Mouse (Mus musculus) A20 (cell line): ENCODE data around the gene Oip5.
A peak's percentile ranks its signal among the peaks of the same experiment; 100 is the strongest.
"Not testable (repeated sequence)": the region's sequence is repeated elsewhere in the genome, so short reads cannot be mapped to it uniquely, and the experiment has no call there.

Experiments used
- DNase-seq: peaks from one replicate; pipeline ENCODE4 v3.0.0-alpha.2; 2011; ENCODE audit warnings: low read depth, low spot score

Gene Oip5

DNA sequence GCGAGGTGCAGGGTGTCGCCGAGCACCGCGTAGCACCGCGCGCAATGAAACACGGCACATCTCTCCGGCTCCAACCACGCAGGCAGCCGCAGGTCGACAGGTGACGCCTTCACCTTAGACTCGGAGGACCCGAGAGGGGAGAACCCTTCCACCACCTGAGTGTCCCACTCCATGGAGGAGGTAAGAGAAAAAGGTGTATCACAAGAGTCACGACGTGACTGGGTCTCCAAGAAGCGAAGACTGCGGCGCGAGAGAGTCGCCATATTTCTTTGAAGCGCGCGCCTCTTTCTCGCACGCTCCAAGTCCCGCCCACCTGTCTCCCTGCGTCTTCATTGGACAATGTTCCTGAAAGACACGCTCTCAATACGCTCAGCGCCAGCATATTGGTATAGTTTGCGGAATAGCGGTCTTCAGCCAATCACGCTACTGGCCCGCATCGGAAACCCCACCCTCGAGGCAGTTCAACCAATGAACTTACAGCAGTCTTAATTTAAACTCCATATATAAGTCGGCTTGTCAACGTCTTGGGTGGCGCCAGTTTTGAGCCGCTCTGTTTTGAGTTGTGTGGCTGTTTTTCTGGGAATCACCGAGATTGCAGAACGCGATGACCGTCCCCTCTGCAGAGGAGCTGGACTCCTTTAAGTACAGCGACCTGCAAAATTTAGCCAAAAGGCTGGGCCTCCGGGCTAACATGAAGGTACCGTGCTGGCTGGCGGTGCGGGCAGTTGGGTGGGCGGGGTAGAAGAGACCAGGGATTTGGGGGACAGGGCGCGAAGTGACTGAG lies at the start of gene Oip5, which contains the start of gene Nusap1:
Oip5 (minus strand) TSS at position 271 of the 784 bp plus-strand sequence.
Nusap1 (plus strand) TSS at position 100 of the 784 bp plus-strand sequence.
- DNase-seq, result peak; percentile 97

DNA sequence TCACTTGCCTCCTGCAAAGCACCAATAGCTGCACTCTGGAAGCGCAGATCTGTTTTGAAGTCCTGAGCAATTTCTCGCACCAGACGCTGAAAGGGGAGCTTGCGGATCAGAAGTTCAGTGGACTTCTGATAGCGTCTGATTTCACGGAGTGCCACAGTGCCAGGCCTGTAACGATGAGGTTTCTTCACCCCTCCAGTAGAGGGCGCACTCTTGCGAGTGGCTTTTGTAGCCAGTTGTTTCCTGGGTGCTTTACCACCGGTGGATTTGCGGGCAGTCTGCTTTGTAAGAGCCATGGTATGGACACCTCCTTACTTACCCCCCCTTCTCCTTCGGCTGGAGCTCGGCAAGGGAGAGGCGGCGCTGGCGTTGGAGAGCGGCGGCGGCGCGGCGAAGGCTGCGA lies 47.5 kb upstream of the Oip5 start:
- not testable (repeated sequence) for DNase-seq

DNA sequence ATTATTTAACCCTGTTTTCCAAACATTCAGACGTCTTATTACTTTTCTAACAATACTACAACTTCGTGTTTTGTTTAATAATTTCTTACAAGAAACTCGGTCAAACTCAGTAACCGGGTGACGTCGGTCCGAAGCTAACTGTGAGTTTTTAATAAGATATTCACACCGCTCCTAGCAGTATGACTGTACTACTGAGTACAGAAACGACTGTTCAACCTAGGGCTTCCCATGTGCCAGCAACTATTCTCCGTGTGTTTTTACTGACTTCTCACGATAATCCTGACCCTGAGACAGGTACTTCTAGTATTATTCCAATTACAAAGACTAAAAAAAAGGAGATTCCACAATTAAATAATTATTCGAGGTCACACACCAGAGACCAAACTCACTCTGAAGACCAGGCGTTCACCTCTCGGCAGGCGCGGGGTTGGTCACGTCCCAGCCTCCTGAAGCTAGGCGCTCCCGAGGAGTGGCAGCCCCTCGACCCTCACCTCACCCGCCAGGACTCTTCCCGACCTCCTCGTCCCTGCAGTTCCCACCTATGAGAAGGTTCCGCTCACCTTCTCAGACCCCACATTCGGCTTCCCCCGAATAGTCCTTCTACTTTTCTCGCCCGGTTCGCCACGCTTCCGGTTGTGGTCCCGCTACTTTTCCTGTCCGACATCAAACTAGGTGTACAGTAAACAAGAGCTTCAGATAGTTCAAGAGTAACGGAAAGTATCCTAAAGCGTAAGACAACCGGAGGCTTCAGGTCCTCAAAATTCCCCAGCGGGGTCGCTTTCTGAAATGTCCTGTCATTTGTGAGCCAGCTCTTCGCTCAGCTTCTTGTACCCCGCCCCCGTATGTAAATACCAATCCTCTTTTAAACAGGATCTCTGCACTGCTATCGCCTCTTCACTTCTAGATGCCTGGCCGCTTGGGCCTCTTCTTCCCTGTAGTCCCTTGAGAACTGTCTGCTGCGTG lies 44.2 kb upstream of the Oip5 start, which contains the start of gene Ndufaf1:
Ndufaf1 (minus strand) TSS at position 608 of the 963 bp plus-strand sequence.
- peak; percentile 93 for DNase-seq

- DNase-seq, result peak; percentile 31
Measured at GRCm38 (mm10) chr2:119644254-119644653, 26.0 kb upstream of the Oip5 start.

DNA sequence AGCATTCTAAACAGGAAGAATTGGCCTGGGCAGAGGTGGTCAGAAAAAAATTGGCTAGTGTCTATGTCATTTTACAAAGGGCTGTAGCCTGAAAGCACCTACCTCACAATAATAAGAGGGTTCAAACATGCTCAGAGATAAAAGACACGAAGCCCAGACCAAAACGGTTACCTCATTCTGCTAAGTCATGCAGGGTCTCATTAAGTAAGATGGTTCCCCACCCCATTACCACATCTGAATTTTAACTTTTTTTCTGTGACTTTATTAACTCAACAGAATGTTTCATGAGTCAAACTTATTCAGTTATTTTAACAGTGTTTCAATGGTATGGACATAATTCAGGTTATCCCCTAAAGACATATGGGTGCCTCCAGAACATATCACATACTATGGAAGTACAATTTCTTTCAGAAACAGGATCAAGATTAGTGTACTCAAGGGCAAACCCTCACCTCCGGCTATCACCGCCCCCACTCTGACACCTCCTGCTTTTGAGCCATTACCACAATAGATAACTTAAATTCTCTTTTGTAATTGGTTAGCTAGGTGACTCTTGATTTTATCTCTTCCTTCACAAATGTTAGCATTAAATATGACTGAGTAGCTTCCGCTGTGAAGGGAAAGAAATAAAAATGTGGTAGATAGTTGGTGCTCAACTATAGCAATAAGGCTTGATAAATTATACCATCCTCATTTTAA lies 23.1 kb upstream of the Oip5 start:
- no peak for DNase-seq

GRCm38 (mm10) chr2:119636781-119637180 lies 18.5 kb upstream of the Oip5 start:
- DNase-seq, result peak; percentile 25

- peak; percentile 48 for DNase-seq
Measured at GRCm38 (mm10) chr2:119621302-119621701, 3.0 kb upstream of the Oip5 start.

DNA sequence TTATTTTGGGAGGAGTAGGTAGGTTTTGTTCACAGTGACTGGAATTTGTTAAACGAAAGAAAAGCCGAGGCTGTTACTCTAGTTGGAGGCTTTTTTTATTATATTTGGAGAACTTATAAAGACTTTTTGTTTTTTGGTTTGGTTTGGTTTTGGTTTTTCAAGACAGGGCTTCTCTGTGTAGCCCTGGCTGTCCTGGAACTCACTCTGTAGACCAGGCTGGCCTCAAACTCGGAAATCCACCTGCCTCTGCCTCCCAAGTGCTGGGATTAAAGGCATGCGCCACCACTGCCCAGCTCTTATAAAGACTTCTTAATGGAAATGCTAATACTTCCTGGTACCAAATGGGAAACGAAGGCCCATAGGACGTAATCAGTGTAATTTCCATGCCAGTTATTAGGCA lies 733 bp upstream of the Oip5 start:
- not testable (repeated sequence) for DNase-seq

- DNase-seq, result no peak
Measured at GRCm38 (mm10) chr2:119617841-119618198, 449 bp downstream of the Oip5 start.

DNA sequence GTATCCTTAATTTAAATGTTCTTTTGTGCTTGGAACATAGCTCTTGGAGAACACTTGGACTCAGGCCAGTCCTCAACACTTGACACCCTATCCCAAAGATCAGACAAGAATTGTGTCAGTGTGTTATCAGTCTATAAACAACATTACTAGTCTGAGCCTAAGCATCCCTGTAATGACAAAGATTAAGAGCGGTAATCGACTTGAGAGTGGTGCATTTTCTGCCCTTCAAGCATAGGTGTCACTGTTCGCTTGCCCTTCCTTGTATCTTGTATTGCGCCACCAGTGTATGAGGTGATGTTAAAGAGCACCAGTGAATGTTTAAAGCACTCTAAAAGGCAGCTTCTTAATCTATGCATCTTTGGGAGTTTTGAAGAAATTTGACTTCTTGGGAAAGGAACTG lies 11.2 kb downstream of the Oip5 start:
- no peak for DNase-seq

DNA sequence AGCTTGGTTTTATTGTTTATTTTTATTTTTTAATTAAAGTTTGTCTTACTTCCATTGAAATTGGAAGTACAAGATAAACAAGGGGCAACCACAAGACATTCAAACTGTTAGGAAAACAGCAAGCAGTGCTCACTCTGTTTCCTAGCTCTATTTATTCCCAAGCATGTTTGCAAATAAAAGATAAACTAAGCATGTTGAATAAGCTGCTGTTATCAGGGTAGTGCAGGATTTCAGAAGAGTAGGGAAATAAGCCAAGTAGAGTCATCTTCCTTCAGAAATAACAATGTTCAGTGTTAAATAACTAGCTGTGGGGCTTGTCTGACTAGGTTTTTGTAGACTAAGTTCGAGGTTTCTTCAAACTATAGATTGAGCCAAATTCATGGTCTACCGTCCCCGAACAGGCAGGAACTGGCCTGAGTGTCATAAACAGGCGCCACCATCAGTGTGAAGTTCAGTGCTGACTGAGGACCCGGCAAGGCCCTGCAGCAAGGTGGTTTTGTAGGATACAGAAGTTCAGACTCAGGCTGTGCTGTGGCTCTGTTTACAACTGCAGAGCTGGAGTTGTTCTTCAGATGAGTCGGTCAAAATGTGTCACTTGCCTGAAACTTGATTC lies 12.8 kb downstream of the Oip5 start:
- DNase-seq, result no peak

- no peak for DNase-seq
Measured at GRCm38 (mm10) chr2:119603909-119604308, 14.4 kb downstream of the Oip5 start.

DNA sequence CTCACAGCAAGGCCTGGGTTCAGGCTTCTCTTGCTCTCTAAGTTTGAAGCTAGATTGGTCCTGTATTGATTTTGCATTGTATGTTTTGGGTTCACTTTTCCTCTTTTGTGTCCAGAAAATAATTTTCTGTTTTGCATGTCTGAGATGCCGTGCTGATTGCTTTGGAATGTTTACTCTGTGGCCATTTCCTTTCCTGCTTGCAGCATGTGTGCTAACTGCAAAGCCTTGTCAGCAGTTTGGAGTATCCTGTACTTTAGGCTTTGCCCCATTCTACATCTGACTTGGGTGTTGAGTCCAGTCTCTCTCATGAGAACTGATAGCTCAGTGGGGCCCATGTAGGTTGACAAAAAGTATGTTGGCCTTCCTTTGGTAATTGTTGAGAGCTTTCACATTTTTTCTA lies 15.8 kb downstream of the Oip5 start:
- no peak for DNase-seq

DNA sequence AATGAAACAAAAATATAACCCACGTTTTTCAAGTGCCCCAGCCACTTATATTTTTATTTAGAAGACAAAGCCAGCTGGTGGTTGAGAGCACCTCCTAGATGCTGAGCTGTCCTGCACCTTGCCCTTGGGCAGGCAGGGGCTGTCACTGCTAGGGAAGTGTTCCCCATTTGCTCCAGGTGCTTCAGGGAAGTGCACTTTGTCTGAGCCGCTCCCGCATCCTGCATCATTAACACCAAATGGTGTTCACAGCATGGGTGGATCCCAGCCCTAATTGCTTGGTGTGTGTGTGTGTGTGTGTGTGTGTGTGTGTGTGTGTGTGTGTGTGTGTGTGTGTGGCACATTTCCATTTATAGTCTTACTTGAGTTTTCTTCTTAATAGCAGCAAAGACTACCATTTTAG lies 16.7 kb downstream of the Oip5 start:
- DNase-seq, result peak; percentile 31

GRCm38 (mm10) chr2:119601027-119601426 lies 17.2 kb downstream of the Oip5 start:
- DNase-seq, result no peak

DNA sequence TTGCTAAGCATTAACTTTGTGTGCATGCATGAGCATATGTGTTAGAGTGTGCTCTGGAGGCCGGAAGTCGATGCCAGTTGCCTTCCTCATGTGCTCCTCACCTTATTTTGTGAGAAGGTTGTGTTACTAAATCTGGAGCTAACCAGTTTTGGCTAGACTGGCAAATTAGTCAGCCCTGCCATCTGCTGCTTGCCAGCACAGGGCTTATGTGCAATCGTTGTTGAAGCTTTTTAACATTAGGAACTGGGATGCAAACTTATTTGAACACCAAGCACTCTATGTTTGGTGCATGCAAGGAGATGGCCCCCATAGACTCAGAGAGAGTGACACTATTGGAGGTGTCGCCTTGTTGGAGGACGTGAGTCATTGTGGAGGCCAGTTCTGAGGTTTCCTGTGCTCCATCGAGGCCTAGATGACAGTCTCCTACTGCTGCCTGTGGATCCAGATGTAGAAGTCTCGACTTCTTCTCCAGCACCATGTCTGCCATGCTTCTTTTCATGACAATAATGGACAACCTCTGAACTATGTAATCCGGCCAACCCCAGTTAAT lies 21.4 kb downstream of the Oip5 start:
- no peak for DNase-seq

DNA sequence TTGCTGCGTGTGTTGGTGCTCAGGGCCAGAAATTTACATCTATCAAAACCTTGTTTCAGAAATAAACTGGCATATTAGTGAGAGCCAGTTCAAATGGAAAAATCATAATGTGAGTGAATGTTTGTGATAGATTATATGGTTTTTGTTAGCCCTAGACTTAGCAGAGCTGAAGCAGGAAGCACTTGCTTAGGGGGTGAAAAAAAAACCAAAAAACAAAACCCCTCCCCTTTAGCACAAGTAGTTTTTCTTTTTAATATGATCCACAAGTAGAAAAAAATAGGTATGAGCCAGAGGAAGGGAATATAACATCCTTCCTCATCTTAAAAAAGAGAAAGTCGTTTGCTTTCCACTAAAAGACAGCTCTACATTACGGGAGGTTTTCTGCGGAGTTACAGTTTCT lies 23.0 kb downstream of the Oip5 start:
- no peak for DNase-seq

- peak; percentile 97 for DNase-seq
Measured at GRCm38 (mm10) chr2:119594113-119594981, 23.9 kb downstream of the Oip5 start.

DNA sequence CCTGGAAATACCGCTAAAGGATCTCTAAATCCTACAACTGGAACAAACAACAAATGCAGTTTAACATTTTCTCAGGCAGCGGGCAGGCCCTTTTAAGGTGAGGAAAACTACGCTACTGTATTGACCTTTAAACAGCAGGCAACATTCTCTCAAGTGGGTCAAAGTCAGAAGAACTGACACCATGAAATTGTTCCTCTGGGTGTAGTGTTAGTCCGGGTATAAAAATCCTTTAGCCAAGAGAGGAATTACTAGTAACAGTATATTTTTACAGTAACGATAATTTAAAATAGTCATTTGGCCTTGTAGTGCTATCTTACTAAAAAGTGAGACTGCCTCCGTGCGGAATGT lies 24.5 kb downstream of the Oip5 start:
- DNase-seq, result no peak

DNA sequence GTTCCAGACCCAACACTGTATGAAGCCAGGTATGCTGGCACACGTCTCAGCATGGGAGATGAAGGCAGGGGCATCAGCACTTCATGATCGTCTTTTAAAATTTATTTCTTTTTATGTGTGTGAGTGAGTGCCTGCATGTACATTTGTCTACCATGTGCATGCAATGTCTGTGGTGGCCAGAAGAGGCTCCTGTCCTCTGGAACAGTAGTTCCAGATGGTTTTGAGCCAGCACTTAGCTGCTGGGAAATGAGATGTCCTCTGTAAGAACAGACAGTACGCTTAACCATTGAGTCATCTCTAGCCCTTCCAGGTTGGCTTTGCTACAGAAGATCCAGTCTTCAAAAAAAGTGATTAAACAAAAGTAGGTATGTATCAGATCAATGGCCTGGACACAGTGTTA lies 27.0 kb downstream of the Oip5 start:
- DNase-seq, result no peak
